Mouse (Mus musculus) neural tube, embryonic 13.5 days (tissue): ENCODE measurements at regions not wholly inside any gene's neighbourhood (a gene's known extent, or its start where the extent isn't known, plus 50 kb on each side); places are given as distances from the start of the nearest gene placed in this dataset.

ENCODE experiments used
- ATAC-seq: fragments of 200-750 bp; cut with Nextera tagmentation; 2 replicates; pipeline ENCODE4 v1.8.0; 2017; ENCODE audit warnings: low read depth, mild to moderate bottlenecking, moderate TSS enrichment, moderate library complexity
- H3K27ac ChIP-seq: fragments of 300-500 bp; sonication (generic); replicated peaks from 2 replicates; pipeline ENCODE4 v1.5.1; 2015; ENCODE audit warnings: moderate library complexity, mild to moderate bottlenecking, inconsistent platforms
- H3K27me3 ChIP-seq: fragments of 300-500 bp; sonication (generic); 2 replicates; pipeline ENCODE4 v1.6.1; 2015; ENCODE audit warnings: mild to moderate bottlenecking, inconsistent platforms
- H3K36me3 ChIP-seq: fragments of 300-500 bp; sonication (generic); 2 replicates; pipeline ENCODE4 v1.6.1; 2015; ENCODE audit warnings: mild to moderate bottlenecking, inconsistent platforms
- H3K4me1 ChIP-seq: fragments of 300-500 bp; sonication (generic); replicated peaks from 2 replicates; pipeline ENCODE4 v1.6.1; 2015; ENCODE audit warnings: inconsistent platforms
- H3K4me2 ChIP-seq: fragments of 300-500 bp; sonication (generic); 2 replicates; pipeline ENCODE4 v1.6.1; 2015; ENCODE audit warnings: inconsistent platforms, mild to moderate bottlenecking, moderate library complexity
- H3K4me3 ChIP-seq: fragments of 300-500 bp; sonication (generic); 2 replicates; pipeline ENCODE4 v1.5.1; 2015; ENCODE audit warnings: mild to moderate bottlenecking, inconsistent platforms
- H3K9ac ChIP-seq: fragments of 300-500 bp; sonication (generic); 2 replicates; pipeline ENCODE4 v1.6.1; 2015; ENCODE audit warnings: moderate library complexity, mild to moderate bottlenecking, inconsistent platforms
- H3K9me3 ChIP-seq: fragments of 300-500 bp; sonication (generic); 2 replicates; pipeline ENCODE4 v1.6.1; 2016; ENCODE audit warnings: inconsistent platforms
- WGBS: fragments of 180-500 bp; shearing (Covaris S2); methylation state at CpG from one replicate; pipeline ENCODE4 v1.1.7; 2015; 5-methylcytosine and 5-hydroxymethylcytosine counted together

GRCm38 (mm10) chr4:127679391-127679790, 291.4 kb downstream of the CK137956 start:
- no peaks in the 10 kb centered on the region for H3K9me3 ChIP-seq
- no peak overlapping the region for H3K4me2 ChIP-seq
- H3K36me3 ChIP-seq = no peaks in the 10 kb centered on the region
- no peak overlapping the region for H3K4me3 ChIP-seq
- ATAC-seq = no peak
- peaks cover 24% of the 10 kb centered on the region for H3K4me1 ChIP-seq
- H3K27ac ChIP-seq = no peak overlapping the region
- WGBS = 32% methylated on average over 4 of the region's 4 CpGs
- no peak overlapping the region for H3K9ac ChIP-seq
- H3K27me3 ChIP-seq = no peaks in the 10 kb centered on the region

- 55% methylated on average over 5 of the region's 5 CpGs for WGBS
- no peak overlapping the region for H3K9ac ChIP-seq
- H3K27ac ChIP-seq = no peak overlapping the region
- no peak overlapping the region for H3K4me2 ChIP-seq
- no peak overlapping the region for H3K4me3 ChIP-seq
- H3K36me3 ChIP-seq = no peaks in the 10 kb centered on the region
- no peaks in the 10 kb centered on the region for H3K9me3 ChIP-seq
- no peaks in the 10 kb centered on the region for H3K27me3 ChIP-seq
- no peak for ATAC-seq
- H3K4me1 ChIP-seq = peaks cover 24% of the 10 kb centered on the region
Measured at GRCm38 (mm10) chr4:127678437-127678836, 292.3 kb downstream of the CK137956 start.

- WGBS = 22% methylated on average over 16 of the region's 16 CpGs
- Histone ChIP-seq H3K4me1 (peaks cover 30% of the 10 kb centered on the region), H3K9me3 (no peaks in the 10 kb centered on the region), H3K27ac (peak overlapping the region; percentile 61), H3K27me3 (no peaks in the 10 kb centered on the region), H3K4me2 (peak overlapping the region; percentile 36), H3K9ac (0 out of 2 replicates have a peak overlapping the region, but pooled peaks have one; percentile 34), H3K36me3 (no peaks in the 10 kb centered on the region), H3K4me3 (no peak overlapping the region)
- ATAC-seq = peak; percentile 53; the same call in 1 of the 2 replicates
Measured at GRCm38 (mm10) chr4:127675745-127676315, 294.9 kb downstream of the CK137956 start.

GRCm38 (mm10) chr4:127659950-127660349, 302.0 kb upstream of the Gjb5 start:
- Histone ChIP-seq H3K27ac (no peak overlapping the region), H3K36me3 (no peaks in the 10 kb centered on the region), H3K9ac (no peak overlapping the region), H3K4me1 (no peaks in the 10 kb centered on the region), H3K4me2 (no peak overlapping the region), H3K9me3 (no peaks in the 10 kb centered on the region), H3K4me3 (no peak overlapping the region), H3K27me3 (no peaks in the 10 kb centered on the region)
- 89% methylated on average over 1 of the region's 1 CpGs for WGBS
- no peak for ATAC-seq

GRCm38 (mm10) chr4:127651601-127652000, 293.6 kb upstream of the Gjb5 start:
- ATAC-seq = no peak
- H3K9me3 ChIP-seq = no peaks in the 10 kb centered on the region

GRCm38 (mm10) chr4:127648011-127648410, 290.0 kb upstream of the Gjb5 start:
- Histone ChIP-seq H3K4me3 (no peak overlapping the region), H3K36me3 (no peaks in the 10 kb centered on the region), H3K27me3 (no peaks in the 10 kb centered on the region), H3K9me3 (no peaks in the 10 kb centered on the region), H3K9ac (no peak overlapping the region), H3K27ac (no peak overlapping the region), H3K4me2 (no peak overlapping the region), H3K4me1 (peaks cover 19% of the 10 kb centered on the region)
- ATAC-seq = peak; percentile 53; the same call in 1 of the 2 replicates
- WGBS = 45% methylated on average over 5 of the region's 5 CpGs

More at GRCm38 (mm10) chr4:127651601-127652000, 293.6 kb upstream of the Gjb5 start:
- Histone ChIP-seq H3K4me3 (no peak overlapping the region), H3K9ac (no peak overlapping the region), H3K4me2 (no peak overlapping the region), H3K27ac (no peak overlapping the region), H3K4me1 (peaks cover 19% of the 10 kb centered on the region), H3K27me3 (no peaks in the 10 kb centered on the region), H3K36me3 (no peaks in the 10 kb centered on the region)
- WGBS = 85% methylated on average over 5 of the region's 5 CpGs

- Histone ChIP-seq H3K27me3 (no peaks in the 10 kb centered on the region), H3K4me2 (no peak overlapping the region), H3K36me3 (no peaks in the 10 kb centered on the region), H3K27ac (no peak overlapping the region), H3K4me1 (peaks cover 19% of the 10 kb centered on the region), H3K4me3 (no peak overlapping the region), H3K9ac (no peak overlapping the region), H3K9me3 (no peaks in the 10 kb centered on the region)
- 64% methylated on average over 8 of the region's 8 CpGs for WGBS
- no peak for ATAC-seq
Measured at GRCm38 (mm10) chr4:127647189-127647588, 289.2 kb upstream of the Gjb5 start.

GRCm38 (mm10) chr4:127640251-127641085, 282.5 kb upstream of the Gjb5 start:
- no peak overlapping the region for H3K9ac ChIP-seq
- 44% methylated on average over 14 of the region's 14 CpGs for WGBS
- H3K4me1 ChIP-seq = peaks cover 32% of the 10 kb centered on the region
- no peak overlapping the region for H3K4me2 ChIP-seq
- no peaks in the 10 kb centered on the region for H3K36me3 ChIP-seq
- H3K4me3 ChIP-seq = no peak overlapping the region
- H3K27me3 ChIP-seq = no peaks in the 10 kb centered on the region
- H3K9me3 ChIP-seq = no peaks in the 10 kb centered on the region
- ATAC-seq = peak; percentile 91
- peak overlapping the region; percentile 88 for H3K27ac ChIP-seq

GRCm38 (mm10) chr4:127639765-127640164, 281.8 kb upstream of the Gjb5 start:
- Histone ChIP-seq H3K4me3 (no peak overlapping the region), H3K36me3 (no peaks in the 10 kb centered on the region), H3K4me1 (peaks cover 32% of the 10 kb centered on the region), H3K9me3 (no peaks in the 10 kb centered on the region), H3K9ac (no peak overlapping the region), H3K27ac (peak overlapping the region; percentile 33; the same call in 1 of the 2 replicates), H3K4me2 (no peak overlapping the region), H3K27me3 (no peaks in the 10 kb centered on the region)
- ATAC-seq = peak; percentile 40
- 88% methylated on average over 3 of the region's 3 CpGs for WGBS

GRCm38 (mm10) chr4:127636934-127637333, 279.0 kb upstream of the Gjb5 start:
- H3K27me3 ChIP-seq = no peaks in the 10 kb centered on the region
- WGBS = 30% methylated on average over 11 of the region's 11 CpGs
- no peak overlapping the region for H3K4me3 ChIP-seq
- no peaks in the 10 kb centered on the region for H3K36me3 ChIP-seq
- no peaks in the 10 kb centered on the region for H3K9me3 ChIP-seq
- no peak overlapping the region; the same call in 1 of the 2 replicates for H3K27ac ChIP-seq
- no peak overlapping the region for H3K9ac ChIP-seq
- no peak for ATAC-seq
- H3K4me2 ChIP-seq = no peak overlapping the region
- H3K4me1 ChIP-seq = peaks cover 32% of the 10 kb centered on the region

GRCm38 (mm10) chr4:127635262-127635661, 277.3 kb upstream of the Gjb5 start:
- no peaks in the 10 kb centered on the region for H3K9me3 ChIP-seq
- 84% methylated on average over 8 of the region's 8 CpGs for WGBS
- no peak for ATAC-seq

GRCm38 (mm10) chr4:127619870-127620269, 261.9 kb upstream of the Gjb5 start:
- Histone ChIP-seq H3K36me3 (no peaks in the 10 kb centered on the region), H3K27me3 (no peaks in the 10 kb centered on the region), H3K27ac (no peak overlapping the region), H3K9me3 (no peaks in the 10 kb centered on the region), H3K9ac (no peak overlapping the region), H3K4me1 (no peaks in the 10 kb centered on the region), H3K4me3 (no peak overlapping the region), H3K4me2 (no peak overlapping the region)
- no peak for ATAC-seq
- 11% methylated on average over 14 of the region's 14 CpGs for WGBS

More at GRCm38 (mm10) chr4:127635262-127635661, 277.3 kb upstream of the Gjb5 start:
- Histone ChIP-seq H3K4me1 (peaks cover 18% of the 10 kb centered on the region), H3K27ac (no peak overlapping the region), H3K27me3 (no peaks in the 10 kb centered on the region), H3K4me2 (no peak overlapping the region), H3K4me3 (no peak overlapping the region), H3K36me3 (no peaks in the 10 kb centered on the region), H3K9ac (no peak overlapping the region)
